Mouse (Mus musculus): ENCODE measurements around the gene Etv5. TPM values are rescaled to one million over a fixed set of nuclear protein-coding genes. Genes with fewer than 3 reads are reported as not detected.
"Not testable (repeated sequence)": the region's sequence is repeated elsewhere in the genome, so short reads cannot be mapped to it uniquely, and the experiment has no call there.

The Etv5 gene
- total RNA-seq, 4 experiments from 2014 or later: 5.4 to 7.1 (median 6.3) TPM

DNA sequence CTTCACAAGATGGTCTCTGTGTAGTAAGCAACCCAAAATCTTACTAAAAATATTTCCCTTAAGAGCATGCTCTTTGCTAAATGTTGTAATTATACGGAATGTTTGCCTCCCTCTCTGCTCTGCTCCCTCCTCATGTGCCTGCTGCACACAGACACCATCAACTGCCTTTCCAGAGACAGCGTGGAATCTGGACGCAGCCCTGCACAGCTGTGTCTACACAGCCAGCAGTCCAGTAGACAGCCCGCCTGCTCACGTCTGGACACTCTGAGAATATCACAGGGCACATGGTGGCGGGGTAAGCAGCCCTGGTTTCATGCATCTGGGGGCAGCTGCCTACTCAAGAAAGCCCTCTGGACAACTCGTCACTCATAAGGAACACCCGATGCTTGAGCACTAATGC, 43.1 kb downstream of the Etv5 start:
- DNase-seq (ENCODE audit: low spot score in 2 of 2): no peak

DNA sequence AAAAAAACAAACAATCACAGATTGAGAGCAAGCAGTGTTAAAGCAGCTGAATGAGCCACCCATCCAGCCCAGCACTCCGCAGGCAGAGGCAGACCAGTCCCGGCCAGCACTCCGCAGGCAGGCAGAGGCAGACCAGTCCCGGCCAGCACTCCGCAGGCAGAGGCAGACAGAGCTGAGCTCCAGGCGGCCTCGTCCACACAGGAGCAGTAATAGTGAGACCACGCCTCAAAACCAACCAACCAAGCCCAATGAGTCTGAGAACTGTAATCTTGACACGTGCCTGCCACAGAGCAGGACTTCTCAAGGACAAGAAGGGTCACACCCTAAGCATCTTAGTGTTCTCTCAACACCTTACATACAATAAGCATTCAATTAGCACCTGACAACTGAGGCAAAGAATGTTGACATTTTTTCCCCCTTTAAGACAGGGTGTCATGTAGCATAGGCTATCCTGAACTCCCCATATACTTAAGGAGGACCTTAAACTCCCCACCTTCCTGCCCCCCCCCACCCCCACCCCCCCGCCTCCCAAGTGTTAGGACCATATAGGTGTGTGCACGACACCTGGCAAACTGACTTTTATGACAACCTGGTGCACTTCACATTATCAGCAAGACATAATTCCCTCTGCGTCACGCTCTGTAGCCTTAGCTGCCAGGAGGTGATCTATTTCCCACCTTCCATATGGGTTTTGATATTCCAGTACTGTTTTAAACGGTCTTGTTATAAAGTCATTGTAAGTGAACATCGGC, 44.2 kb downstream of the Etv5 start:
- no peak for DNase-seq (ENCODE audit: low spot score in 2 of 2)

DNA sequence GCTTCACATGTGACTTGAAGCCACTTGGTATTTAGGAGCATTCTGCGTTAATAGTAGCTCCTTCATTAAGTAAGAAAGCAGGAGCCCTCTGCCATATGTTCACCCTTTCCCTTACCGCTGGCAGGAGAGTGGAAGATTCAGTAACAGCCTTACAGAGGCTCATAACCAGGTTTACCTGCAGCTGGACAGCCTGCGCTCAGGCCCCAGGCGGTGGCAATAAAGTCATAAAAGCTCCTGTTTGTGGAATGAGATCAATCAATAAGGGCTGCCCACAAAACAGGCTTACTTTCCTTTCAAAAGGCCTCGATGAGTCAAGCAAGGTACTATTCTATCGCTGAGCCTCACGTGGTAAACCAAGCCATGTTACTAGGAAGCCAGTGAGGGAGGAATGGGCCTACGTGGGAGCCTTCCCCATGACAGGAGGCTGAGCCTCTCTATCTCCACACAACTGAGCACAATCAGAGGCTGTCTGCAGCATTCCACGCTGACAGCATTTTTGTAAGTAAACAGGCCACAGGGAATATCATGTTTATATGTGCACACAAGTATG, 49.1 kb downstream of the Etv5 start:
- no peak for DNase-seq (ENCODE audit: low spot score in 2 of 2)

DNA sequence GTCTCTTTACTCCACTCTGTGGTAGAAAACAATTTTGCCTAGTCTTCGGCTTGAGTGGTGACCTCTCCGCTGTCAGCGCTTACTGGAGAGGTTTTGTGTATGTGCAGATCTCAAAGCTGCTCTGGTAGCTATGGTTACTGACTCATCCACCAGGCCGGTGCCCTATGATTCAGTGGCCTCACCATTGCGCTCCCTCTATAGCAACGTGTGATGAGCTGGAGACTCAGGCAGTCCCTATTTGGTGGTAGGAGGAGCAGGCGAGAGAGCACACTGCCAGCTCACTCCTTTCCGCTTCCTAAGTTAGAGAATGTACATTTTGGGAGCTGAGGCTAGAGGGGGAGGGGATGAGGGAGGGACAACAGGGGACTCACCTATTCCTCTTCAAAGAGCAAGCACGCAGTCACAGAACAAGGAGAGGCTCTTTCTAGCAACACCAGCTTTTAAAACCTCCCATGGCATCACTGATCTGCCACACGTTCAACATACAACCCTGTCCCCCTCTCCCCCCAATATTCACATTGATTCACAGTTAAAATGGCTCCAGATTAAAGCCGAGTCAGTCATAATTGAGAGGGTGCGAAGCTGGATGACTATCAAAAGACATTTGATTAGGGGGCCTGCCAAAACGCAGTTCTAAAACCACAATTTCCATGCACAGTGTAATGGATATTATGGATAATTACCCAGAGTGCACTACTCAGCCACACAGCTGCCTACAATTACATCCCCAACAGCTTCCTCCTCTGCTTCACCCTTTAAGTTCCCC, 50.2 kb downstream of the Etv5 start:
- DNase-seq (ENCODE audit: low spot score in 2 of 2): no peak

DNA sequence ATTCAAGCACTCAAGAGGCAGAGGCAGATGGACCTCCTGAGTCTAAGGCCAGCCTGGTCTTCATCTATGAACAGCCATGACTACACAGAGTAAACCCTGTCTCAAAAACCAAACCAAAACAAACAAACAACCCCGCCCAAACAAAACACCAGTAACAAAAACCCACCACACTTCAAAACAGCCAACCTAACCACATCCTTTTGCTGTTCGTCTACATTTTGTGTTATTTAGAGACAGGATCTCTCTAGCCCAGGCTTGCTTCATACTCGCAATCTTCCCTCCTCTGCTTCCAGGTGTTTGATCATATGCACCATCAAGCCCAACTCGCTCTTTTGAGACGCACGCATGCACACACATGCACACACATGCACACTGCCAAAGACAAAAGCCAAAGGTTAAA, 51.8 kb downstream of the Etv5 start:
- no peak for DNase-seq (ENCODE audit: low spot score in 2 of 2)

DNA sequence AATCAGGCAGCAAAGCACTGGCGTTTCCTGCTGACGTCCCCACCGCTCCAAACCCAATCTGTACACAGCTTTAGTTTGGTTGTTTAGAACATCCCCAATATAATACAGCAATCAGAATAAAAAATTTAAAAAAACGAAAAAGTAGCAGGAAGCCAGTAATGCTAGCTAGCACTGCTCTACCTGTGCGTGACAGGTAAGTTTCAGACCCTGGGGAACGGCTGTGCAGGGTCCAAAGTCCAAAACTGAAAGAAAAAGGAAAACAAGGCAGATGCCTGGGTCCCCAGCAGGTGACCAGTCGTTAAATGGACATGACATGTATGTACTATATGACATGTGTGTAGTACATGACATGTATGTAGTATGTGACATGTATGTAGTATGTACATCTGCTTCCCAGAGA, 57.5 kb downstream of the Etv5 start:
- DNase-seq (ENCODE audit: low spot score in 2 of 2): not testable (repeated sequence)

DNA sequence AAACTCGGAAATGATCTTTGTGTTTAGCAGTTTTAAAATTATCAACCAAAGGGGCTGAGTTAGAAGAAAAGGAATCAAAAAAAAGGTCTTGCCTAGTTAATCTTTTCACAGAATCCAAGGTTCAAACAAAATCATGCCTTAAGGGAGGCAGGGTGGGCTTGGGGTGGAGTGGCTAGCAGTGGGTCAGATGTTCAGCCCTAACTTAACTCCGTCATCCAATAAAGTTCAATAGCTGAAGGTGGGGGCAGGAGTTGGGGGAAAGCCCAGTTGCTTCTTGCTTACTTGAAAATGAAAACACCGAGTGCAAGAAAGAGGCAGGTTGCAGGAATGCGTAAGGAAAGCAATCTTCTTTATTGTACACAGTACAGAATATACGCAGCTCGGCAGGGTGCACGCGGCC, 58.5 kb downstream of the Etv5 start:
- DNase-seq (ENCODE audit: low spot score in 2 of 2): no peak

DNA sequence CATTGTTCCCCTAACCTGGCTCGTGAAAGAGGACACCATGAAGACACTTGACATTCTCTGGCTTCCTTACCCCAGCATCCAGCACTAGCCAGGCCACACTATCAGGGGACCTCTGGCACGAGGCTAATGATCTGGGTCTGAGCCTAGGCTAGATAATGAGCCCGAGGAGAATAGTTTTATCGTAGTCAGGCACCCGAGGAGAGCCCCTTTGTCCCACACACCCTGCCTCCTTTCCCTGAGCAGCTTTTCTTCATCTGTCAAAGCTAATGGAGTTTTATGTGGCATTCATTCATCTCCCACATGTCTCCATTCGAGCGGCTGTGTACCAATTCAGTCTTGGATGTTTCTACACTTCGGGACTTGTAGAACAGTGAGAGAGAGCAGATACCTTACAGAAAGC, 59.5 kb downstream of the Etv5 start:
- DNase-seq (ENCODE audit: low spot score in 2 of 2): no peak

DNA sequence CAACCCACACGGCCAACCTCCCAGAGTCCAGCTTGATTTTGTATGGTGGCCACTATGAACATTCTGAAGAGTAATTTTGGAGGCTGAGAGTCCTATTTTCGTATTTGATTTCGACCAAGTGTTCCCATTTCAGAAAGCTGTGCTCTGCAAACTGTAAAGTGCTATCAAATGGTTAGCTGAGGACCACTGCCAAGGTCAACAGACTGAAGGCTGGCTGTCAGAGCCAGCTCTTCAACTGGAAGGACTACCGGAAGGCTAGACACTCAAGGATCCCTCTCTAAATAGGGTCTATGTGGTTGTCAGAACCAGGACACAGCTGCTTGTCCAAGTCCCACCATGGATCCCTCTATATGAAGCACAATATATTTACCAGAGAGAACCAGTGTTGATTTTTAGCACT, 60.2 kb downstream of the Etv5 start:
- no peak for DNase-seq (ENCODE audit: low spot score in 2 of 2)

DNA sequence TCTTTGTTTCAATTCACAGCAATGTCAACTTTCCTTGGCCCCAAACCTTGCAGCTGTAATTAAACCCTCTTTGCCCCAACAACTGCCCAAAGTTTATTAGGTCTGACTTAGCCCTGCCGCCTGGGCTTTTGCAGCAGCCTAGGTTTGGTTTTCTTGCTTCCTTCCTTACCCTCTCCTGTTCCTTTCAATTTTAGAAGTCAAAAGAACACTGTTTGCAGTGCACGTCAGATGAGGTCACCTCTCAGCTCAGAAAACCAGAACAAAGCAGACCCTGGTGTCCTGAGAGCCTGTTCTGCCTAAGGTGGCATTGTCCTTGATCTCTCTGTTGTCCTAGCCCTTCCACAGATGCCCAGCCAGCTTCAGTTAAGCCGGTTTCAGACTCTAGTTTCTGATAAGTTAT, 61.8 kb downstream of the Etv5 start:
- DNase-seq (ENCODE audit: low spot score in 2 of 2): no peak

DNA sequence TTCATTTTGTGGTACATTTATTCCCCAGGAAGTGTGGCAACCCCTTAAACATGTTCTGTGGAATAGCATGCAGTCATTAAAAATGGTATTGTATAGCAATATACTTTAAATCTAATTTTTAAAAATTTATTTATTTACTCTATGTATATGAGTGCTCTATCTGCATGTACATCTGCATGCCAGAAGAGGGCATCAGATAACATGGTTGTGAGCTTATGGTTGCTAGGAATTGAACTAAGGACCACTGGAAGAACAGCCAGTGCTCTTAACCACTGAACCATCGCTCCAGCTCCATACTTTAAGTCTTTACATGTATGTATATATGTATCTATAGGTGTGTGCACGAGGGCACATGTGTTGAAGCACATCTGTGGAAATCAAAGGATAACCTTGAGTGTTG, 64.6 kb downstream of the Etv5 start:
- DNase-seq (ENCODE audit: low spot score in 2 of 2): no peak

DNA sequence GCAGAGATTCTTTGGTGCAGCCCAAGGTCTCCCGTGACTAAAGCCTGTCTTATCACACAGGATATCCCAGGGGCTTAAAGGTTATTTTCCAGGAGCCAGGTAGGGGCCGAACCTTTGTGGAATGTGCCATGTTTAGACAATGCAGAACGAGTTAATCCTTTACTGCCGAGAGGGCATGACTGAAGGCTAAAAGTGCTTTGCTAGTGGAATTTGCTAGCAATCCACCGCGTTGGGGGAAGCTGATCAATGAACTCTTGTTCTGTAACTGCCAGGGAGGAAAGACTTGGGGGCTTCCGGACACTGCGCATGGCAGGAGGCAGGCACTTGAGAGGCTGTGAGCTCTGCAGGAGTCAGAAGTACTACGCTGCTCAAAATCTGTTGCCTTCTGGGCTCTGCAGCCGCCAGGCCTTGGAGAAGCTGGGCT, 66.8 kb downstream of the Etv5 start:
- DNase-seq (ENCODE audit: low spot score in 2 of 2): no peak

DNA sequence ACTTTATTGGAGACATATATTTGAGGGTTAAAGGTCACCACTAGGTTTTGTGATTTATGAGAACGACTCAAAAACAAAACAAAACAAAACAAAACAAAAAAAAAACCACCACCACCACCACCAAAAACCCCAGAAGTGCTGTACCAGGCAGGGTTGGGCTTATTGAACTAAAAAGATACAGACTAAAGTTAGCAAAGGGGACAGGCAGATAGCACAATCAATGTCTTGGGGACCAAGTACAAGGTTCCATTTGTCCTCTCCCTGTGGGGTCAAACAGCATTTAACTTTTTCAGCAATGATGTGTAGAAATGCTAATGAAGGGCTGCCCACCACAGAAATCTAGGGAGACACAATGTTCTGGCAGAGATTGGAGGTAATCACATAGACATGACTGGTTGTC, 67.3 kb downstream of the Etv5 start:
- no peak for DNase-seq (ENCODE audit: low spot score in 2 of 2)

DNA sequence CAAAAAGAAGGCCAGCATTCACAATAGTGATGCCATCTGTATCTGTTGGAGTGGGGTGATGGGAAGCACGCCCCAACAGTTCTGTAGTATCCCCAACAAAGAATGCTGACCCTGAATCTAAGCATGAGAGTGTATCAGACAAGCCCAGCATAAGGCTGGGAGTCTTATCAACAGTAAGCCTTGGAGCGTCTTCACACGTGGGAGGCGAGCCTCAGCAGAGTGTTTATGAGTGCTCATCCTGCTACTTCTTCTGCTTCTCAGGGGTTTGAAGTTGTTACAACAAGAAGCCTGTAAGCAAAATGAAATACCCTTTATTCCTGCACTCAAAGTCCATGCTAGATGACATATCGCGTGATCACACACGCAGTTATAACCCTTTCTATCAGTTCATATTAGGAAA, 72.4 kb downstream of the Etv5 start:
- no peak for DNase-seq (ENCODE audit: low spot score in 2 of 2)

DNA sequence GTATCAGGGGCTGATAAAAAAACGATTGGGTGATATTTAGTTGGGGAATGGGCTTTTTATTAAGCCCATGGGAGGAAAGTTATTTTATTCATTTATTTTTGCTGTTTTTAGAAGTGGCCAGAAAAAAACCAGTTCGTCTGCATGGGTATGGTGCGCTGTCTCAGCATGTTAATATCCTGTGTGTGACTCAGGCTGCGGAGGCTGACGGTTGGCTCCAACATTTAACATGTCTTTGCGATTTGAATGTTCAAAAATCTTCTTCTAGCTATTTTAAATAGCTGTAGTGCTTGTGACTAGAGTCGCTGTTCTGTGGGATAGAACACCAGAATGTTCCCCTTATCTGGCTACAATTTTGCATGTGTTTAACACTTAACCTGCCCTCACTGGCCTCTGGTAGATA, 73.5 kb downstream of the Etv5 start:
- DNase-seq (ENCODE audit: low spot score in 2 of 2): no peak

DNA sequence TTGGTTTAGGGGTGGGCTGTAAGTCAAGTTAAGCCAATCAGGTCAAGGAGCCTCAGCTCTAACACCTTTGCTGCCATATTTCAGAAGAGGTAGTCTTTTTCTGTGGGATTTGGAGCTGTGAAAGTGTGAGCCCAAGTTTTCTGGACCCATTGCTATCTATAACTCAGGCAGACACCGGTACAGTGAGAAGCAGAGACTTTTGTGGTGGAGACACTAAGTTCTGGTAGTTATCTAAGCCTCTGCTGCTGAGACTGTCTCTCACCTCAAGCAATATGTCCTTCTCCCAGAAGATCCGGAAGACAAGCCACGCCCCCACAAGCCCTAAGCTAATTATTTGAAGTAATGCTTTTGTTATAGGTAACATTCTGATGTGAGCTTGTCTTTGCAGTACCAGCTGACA, 73.9 kb downstream of the Etv5 start:
- no peak for DNase-seq (ENCODE audit: low spot score in 2 of 2)

DNA sequence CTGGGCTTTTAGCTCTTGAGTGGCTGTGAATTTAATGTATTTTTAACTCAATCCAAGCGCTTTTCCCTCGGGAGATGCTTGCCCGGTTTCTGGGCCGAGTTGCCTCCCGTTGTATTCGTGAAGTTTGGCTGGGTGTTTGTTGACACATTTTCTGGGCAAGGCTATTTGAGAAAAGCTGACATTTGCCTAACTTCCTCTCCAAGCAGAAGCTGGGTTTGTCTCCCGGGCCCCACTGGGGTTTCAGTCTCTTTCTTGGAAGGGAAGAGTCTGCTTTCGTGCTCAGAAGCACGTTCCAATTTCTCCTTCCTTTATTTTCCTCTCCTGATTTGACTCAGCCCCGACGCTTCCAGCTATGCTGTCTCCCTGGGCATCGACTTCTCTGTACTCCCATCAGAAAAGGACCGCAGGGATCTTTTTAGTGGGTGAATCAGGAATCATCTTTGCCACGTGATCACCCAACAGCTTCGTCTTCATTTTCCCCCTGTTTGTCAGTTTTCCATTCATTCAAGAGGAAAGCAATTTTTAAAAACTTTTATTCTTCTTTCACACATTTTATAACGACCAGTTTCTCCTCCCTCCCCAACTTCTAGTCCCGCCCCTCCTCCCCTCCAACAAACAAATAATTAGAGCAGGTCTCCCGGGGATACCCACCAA, 80.7 kb downstream of the Etv5 start:
- DNase-seq (ENCODE audit: low spot score in 2 of 2): peak; percentile 18 to 24

DNA sequence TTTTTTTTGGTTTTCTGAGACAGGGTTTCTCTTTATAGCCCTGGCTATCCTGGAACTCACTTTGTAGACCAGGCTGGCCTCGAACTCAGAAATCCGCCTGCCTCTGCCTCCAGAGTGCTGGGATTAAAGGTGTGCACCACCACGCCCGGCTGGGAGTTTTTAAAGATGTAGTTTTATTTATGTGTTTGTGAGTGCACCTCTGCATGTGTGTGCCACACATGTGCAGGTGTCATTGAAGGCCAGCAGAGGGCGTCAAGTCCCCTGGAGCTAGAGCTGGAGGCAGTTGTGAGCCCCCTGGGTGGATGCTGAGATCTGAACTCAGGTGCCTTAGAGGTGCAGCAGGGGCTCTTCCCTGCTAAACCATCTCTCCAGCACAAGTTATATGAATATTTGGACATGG, 85.3 kb downstream of the Etv5 start:
- DNase-seq (ENCODE audit: low spot score in 2 of 2): not testable (repeated sequence)

DNA sequence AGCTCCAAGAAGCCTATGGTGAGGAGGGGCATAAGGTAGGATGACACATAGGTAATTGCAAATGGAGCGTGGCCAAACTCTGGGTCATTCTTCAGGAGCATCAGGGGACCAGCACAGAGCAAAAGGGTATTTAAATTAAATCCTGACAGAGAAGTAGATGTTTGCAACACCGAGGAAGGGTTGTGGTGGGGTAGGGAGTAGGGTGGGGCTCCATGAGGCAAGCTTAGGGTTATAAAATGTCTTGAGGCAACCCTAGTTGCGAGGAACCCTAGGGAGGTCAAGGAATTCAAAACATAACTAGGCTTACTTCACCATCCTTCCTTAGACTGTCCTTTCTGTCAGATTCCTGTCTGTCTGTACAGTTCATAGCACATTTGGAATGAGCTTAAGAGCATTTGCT, 85.9 kb downstream of the Etv5 start:
- no peak for DNase-seq (ENCODE audit: low spot score in 2 of 2)

DNA sequence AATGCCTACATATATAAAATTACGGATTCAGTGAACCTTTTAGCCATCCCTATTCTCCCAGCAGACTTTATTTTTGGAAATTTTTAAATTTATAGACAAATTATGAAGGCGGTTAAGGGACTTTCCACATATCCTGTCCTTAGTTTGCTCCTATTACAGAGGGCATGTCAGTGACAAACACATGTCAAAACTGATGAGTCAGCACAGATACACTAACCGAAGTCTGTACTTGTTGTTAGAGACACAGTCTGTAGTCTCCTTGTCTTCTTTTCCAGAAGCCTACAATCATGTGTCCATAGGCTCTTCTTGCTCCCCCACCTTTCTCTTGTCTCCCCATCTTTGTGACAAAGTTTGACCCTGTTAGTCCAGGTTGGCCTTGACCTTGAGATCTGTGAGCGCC, 88.3 kb downstream of the Etv5 start:
- no peak for DNase-seq (ENCODE audit: low spot score in 2 of 2)

DNA sequence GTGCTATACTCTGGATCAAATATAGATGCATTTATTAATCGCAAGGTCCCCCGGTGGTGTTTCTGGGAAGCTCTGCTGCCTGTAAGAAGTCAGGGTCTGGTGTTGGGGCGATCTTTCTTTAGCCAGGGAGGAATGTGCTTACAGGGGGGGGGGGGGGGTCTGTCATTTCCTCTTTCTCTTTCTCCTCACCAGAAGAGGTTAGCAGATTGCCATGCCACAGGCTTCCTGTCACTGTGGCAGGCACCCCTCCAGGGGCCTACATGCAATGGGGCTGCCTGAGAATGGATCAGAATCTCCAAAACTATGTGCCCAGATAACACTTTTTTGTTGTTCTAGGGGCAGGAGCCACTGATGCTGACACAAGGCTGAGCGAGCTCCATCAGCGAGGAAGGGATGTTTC, 89.7 kb downstream of the Etv5 start:
- no peak for DNase-seq (ENCODE audit: low spot score in 2 of 2)

Measured in gastrocnemius, adult 8-10 months (tissue).